Mouse (Mus musculus): ENCODE results near the gene Wwox.

The Wwox gene

GRCm38 (mm10) chr8:114956377-114957168 lies 517.1 kb downstream of the Wwox start:
- in situ Hi-C loops (cut with MboI, MseI), result no loop called here

GRCm38 (mm10) chr8:114958437-114959107 lies 519.1 kb downstream of the Wwox start:
- in situ Hi-C loops (cut with MboI, MseI), result no loop called here

DNA sequence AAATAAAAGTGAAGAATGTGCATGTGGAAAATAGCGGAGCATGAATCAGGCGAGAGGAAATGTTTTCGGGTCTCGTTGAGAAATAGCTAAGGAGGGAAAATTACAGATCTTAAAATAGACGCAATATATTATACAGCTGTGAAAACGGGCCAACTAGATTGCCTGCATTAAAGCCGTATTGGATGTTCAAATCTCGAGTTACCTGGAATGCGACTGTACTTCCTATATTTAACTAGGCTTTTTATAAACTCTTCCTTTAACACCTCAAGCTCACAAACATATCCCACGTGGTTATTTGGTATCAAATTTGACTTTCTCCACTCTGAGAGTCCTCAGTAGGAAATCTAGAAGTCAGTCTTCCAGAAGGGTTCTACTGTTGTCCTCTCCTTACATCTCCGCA lies 520.0 kb downstream of the Wwox start:
- in situ Hi-C loops (cut with MboI, MseI), result no loop called here

- in situ Hi-C loops (cut with MboI, MseI), result no loop called here
Measured at GRCm38 (mm10) chr8:114962494-114962893, 523.0 kb downstream of the Wwox start.

GRCm38 (mm10) chr8:114963282-114963681 lies 523.8 kb downstream of the Wwox start:
- in situ Hi-C loops (cut with MboI, MseI), result no loop called here

- in situ Hi-C loops (cut with MboI, MseI), result no loop called here
Measured at GRCm38 (mm10) chr8:114964206-114964605, 524.8 kb downstream of the Wwox start.

- in situ Hi-C loops (cut with MboI, MseI), result no loop called here
Measured at GRCm38 (mm10) chr8:114968842-114969241, 529.4 kb downstream of the Wwox start.

- in situ Hi-C loops (cut with MboI, MseI), result loop anchor here (10.0 kb wide), 1 partner anchor 197 kb away; no protein-coding TSS in a partner anchor
Measured at GRCm38 (mm10) chr8:114971378-114971777, 531.9 kb downstream of the Wwox start.

DNA sequence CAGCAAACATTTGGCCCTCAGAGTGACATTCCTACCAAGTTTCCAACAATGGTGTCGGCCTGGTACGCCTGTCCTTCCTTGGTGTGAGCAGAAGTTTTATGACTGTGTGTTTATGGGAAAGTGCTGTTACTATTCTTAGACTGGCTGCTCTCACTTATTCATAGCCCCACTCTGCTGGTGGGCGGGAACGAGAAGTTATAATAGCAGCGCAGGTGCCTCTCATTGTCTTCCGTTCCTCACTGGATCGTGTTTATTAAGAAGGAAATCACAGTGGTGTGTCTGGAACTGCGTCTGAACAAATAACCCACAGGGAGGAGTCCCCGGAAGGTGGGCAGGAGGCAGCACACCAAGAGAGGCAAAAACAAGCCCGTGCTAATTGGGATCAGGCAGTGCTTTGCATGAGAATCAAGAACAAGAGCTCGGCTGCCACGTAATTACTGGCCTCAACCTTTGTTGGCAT lies 533.6 kb downstream of the Wwox start:
- in situ Hi-C loops (cut with MboI, MseI), result loop anchor here (10.0 kb wide), 1 partner anchor 198 kb away; no protein-coding TSS in a partner anchor

GRCm38 (mm10) chr8:114974336-114974950 lies 535.0 kb downstream of the Wwox start:
- in situ Hi-C loops (cut with MboI, MseI), result loop anchor here (10.0 kb wide), 1 partner anchor 200 kb away; no protein-coding TSS in a partner anchor

GRCm38 (mm10) chr8:114977746-114978145 lies 538.3 kb downstream of the Wwox start:
- in situ Hi-C loops (cut with MboI, MseI), result loop anchor here (5.0 to 10.0 kb wide), 2 partner anchors 65 to 203 kb away; no protein-coding TSS in a partner anchor

DNA sequence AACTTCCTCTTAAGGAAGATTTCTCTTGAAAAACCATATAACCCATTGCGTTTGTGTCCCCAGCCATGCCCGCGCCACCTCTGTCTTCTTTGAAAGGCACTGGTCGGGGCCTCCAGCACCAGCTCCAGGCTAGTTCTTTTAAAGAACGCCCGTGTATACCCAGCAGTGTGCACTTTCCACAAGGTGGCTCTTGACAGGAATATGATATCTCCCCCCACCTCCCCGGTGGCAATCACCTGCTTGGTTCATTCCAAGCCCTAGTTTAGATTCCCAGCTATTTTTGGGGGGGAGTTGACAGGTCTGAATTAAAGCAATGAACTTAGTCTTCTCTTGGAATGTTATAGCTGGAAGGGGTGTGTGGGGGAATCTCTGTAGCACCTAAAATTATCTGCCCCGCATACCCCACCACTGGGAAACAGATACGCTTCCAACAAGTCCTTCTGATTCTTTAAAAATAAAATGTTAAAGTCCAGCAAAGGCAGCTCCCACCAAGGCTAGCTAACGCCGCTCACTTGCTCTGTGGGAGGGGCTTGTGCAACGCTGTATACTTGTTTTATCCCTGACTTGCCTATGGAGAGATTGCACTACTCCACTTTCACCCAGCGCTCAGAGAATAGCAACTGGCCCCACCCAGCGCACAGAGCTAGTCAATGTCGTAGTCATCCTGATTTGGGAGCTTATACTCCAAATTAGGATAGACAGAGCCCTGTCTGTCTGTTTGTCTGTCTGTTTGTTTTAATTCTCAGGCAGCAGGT lies 538.9 kb downstream of the Wwox start:
- in situ Hi-C loops (cut with MboI, MseI), result loop anchor here (5.0 to 10.0 kb wide), 2 partner anchors 64 to 204 kb away; no protein-coding TSS in a partner anchor

DNA sequence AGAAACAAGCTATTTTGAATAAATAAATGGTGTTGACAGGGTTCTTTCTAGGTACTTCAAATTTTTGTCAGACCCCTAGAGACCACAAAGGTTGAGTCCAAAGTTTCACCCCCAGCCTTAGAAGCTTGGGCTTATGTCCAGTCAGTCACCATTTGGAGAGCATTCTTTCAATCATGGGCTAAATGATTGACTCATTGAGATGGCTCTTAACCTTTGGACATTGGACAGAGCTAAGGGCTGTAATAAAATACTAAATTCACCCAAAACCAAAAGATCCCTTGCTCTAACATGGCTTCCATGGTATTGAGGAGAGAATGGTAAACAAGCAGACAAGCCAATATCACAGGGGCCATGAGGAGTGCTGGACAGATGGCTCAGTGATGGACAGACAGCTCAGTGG lies 540.2 kb downstream of the Wwox start:
- in situ Hi-C loops (cut with MboI, MseI), result loop anchor here (5.0 to 10.0 kb wide), 2 partner anchors 63 to 205 kb away; no protein-coding TSS in a partner anchor

GRCm38 (mm10) chr8:114982762-114983161 lies 543.3 kb downstream of the Wwox start:
- in situ Hi-C loops (cut with MboI, MseI), result no loop called here

DNA sequence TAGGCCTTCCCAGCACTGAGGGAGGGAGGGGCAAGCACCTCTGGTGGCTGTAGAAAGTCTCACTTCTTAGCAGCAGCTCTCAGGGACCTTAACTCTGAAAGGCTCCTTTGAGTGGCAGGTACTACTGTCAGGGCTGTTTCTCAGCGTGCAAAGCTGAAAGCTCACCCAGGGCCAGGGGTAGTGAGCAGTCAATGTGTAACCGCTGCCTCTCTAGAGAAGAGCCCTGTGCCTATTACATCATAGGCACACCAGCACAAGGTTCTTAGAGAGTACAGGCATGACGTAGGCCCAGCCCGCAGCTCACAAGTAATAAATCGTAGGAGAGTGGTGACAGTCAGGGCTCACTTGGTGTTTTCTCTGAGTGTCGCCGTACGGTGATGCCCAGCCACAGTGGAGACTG lies 545.0 kb downstream of the Wwox start:
- in situ Hi-C loops (cut with MboI, MseI), result no loop called here

- in situ Hi-C loops (cut with MboI, MseI), result no loop called here
Measured at GRCm38 (mm10) chr8:114985996-114986395, 546.5 kb downstream of the Wwox start.

DNA sequence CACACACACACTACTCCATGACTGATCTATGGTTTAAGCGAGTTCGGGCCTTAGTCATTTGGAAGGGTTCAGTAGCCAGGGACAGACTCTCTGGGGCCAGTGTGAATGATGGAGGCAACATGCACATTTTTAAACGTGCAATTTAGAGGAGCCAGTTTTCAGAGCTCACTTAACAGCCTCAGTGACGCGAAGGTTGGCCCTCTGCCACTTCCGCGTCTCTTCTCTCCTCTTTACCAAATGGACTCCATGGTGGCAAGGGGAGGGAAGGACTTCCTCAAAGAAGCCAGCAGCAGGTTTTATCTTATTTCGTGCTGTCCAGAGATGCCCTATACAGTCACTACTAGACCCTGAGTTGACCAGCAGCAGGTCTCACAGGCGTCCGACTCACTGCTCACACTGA lies 547.5 kb downstream of the Wwox start:
- in situ Hi-C loops (cut with MboI, MseI), result no loop called here

DNA sequence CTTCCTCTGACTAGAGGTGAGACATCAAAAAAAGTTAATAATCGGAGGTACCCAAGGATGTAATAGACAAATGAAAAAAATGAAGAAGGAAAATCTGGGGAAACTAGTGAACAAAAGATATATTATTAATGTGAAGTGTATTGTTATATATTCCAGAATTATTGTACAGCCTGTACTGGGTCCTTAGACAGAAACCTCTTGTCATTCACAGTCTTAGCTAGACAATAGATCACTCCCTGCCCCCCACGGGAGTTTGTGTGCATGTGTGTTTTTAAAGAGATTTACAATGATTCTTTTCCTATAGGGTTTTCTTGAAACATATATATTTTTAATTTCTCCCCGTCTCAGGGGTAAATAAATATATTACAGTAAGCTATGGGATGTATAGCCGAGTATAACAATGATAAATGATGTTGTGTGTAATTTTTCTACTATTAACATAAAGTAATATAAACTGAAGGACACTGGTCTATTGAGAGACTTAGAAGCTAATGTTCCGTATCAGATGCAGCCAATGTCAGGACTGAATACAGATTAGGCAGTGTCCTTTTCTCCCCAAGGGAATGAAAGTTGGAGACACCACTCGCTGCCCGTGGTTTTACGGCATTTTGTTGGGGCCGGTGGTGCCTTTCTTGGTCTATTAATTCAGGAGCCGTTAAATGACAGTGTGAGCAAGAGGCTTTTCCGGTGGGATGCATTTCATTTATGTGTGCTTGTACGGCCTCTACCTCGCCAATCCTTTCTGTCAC lies 551.6 kb downstream of the Wwox start:
- in situ Hi-C loops (cut with MboI, MseI), result no loop called here

DNA sequence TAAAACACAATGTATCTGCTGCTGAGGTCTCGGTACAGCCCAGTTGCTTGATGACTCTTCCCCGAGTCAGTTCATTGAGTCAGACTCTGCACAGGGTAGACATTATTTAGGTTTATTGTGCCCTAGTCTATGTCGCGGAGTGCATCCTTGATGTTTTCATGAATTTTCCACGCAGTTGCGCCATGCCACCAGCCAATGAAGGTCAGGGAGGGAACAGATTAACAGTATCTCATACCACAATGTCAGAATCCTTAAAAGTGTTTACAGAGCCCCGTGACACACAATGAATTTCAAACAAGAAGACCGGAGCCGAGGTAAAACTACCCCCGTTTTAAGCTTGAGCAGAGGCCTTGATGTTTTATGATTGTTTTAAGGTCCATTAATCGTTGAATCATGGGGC lies 561.3 kb downstream of the Wwox start:
- in situ Hi-C loops (cut with MboI, MseI), result no loop called here

GRCm38 (mm10) chr8:115005021-115005420 lies 565.6 kb downstream of the Wwox start:
- in situ Hi-C loops (cut with MboI, MseI), result no loop called here

GRCm38 (mm10) chr8:115006561-115006960 lies 567.1 kb downstream of the Wwox start:
- in situ Hi-C loops (cut with MboI, MseI), result no loop called here
